7 mouse cellular contexts compared by ENCODE assay signal in genomic region chr4:155397511-155398221, GRCm38 (mm10). TPM values are rescaled to one million over a fixed set of nuclear protein-coding genes. Genes with fewer than 3 reads are reported as not detected.
DNase-seq lines count a peak whose midpoint lies in the region; ATAC-seq lines count a peak whose summit lies in the region.

Gene Gabrd (minus strand): TSS chr4:155398112.

- peaks cover 26% of the 10 kb centered on the region for H3K27me3 ChIP-seq in intestine, embryonic 14.5 days (replicated peaks; ENCODE audit: control insufficient read depth, insufficient read depth, low read length)
- peaks cover 61% of the 10 kb centered on the region for H3K27me3 ChIP-seq in limb, embryonic 12.5 days
- H3K27me3 ChIP-seq in midbrain, embryonic 14.5 days (ENCODE audit: control insufficient read depth, insufficient read depth, low read length), result peaks cover 36% of the 10 kb centered on the region

- WGBS in intestine, embryonic 14.5 days, result under 1% methylated on average over 53 of the region's 57 CpGs
- under 1% methylated on average over 44 of the region's 57 CpGs for WGBS in limb, embryonic 12.5 days
- WGBS in midbrain, embryonic 14.5 days, result under 1% methylated on average over 50 of the region's 57 CpGs

- H3K9ac ChIP-seq in intestine, embryonic 14.5 days (ENCODE audit: low read length), result no peak within 1 kb of the TSS
- H3K9ac ChIP-seq in limb, embryonic 12.5 days (replicated peaks), result no peak within 1 kb of the TSS; the same call in 1 of the 2 replicates
- 0 out of 2 replicates have a peak within 1 kb of the TSS, but pooled peaks have one; percentile 43 for H3K9ac ChIP-seq in midbrain, embryonic 14.5 days (replicated peaks; ENCODE audit: low read length)

- ATAC-seq in intestine, embryonic 14.5 days (replicated peaks; ENCODE audit: low FRiP score, low TSS enrichment, low read depth), result peak; percentile 70
- ATAC-seq in limb, embryonic 12.5 days (ENCODE audit: insufficient number of reproducible peaks, insufficient read depth, low FRiP score, low TSS enrichment, low read depth), result no peak
- no peak for ATAC-seq in midbrain, embryonic 14.5 days (ENCODE audit: low FRiP score, low TSS enrichment)

- H3K4me2 ChIP-seq in intestine, embryonic 14.5 days (ENCODE audit: low read length), result peak within 1 kb of the TSS; percentile 71
- H3K4me2 ChIP-seq in limb, embryonic 12.5 days, result peak within 1 kb of the TSS; percentile 77
- H3K4me2 ChIP-seq in midbrain, embryonic 14.5 days (ENCODE audit: low read length), result peak within 1 kb of the TSS; percentile 59

- peak; percentile 50 to 56 for DNase-seq in adrenal gland, adult 18-20 months (ENCODE audit: low spot score in 2 of 2)
- peak; percentile 77 for DNase-seq in cerebellum, adult 8-10 months
- peak; percentile 31 to 33 for DNase-seq in frontal cortex, postnatal 25 days (ENCODE audit: low spot score in 2 of 2)
- DNase-seq in intestine, embryonic 14.5 days (ENCODE audit: low spot score), result peak; percentile 91
- peak; percentile 40 for DNase-seq in midbrain, embryonic 14.5 days
- peak; percentile 89 for DNase-seq in testis, postnatal 10 days (ENCODE audit: low spot score)

- H3K27ac ChIP-seq in intestine, embryonic 14.5 days (ENCODE audit: low read depth), result no peak within 1 kb of the TSS
- H3K27ac ChIP-seq in limb, embryonic 12.5 days, result no peak within 1 kb of the TSS
- H3K27ac ChIP-seq in midbrain, embryonic 14.5 days (replicated peaks; ENCODE audit: low read depth, low read length), result no peak within 1 kb of the TSS

- no peaks in the 10 kb centered on the region for H3K9me3 ChIP-seq in intestine, embryonic 14.5 days (ENCODE audit: control insufficient read depth, low read length)
- no peaks in the 10 kb centered on the region for H3K9me3 ChIP-seq in limb, embryonic 12.5 days
- no peaks in the 10 kb centered on the region for H3K9me3 ChIP-seq in midbrain, embryonic 14.5 days (ENCODE audit: control insufficient read depth, low read length)

- no peaks in the 10 kb centered on the region for H3K36me3 ChIP-seq in intestine, embryonic 14.5 days (ENCODE audit: control insufficient read depth, insufficient read depth, low read length)
- no peaks in the 10 kb centered on the region for H3K36me3 ChIP-seq in limb, embryonic 12.5 days
- no peaks in the 10 kb centered on the region for H3K36me3 ChIP-seq in midbrain, embryonic 14.5 days (ENCODE audit: control insufficient read depth, insufficient read depth, low read length)

- 0 out of 2 replicates have a peak, but pooled peaks cover 5% of the 10 kb centered on the region for H3K4me1 ChIP-seq in intestine, embryonic 14.5 days (replicated peaks; ENCODE audit: control insufficient read depth, insufficient read depth, low read length)
- H3K4me1 ChIP-seq in limb, embryonic 12.5 days (replicated peaks), result peaks cover 8% of the 10 kb centered on the region
- H3K4me1 ChIP-seq in midbrain, embryonic 14.5 days (ENCODE audit: control insufficient read depth, insufficient read depth, low read length), result 0 out of 2 replicates have a peak, but pooled peaks cover 4% of the 10 kb centered on the region

- H3K4me3 ChIP-seq in intestine, embryonic 14.5 days (ENCODE audit: low read depth, low read length), result peak within 1 kb of the TSS; percentile 33
- H3K4me3 ChIP-seq in limb, embryonic 12.5 days (replicated peaks), result peak within 1 kb of the TSS; percentile 39
- peak within 1 kb of the TSS; percentile 37 for H3K4me3 ChIP-seq in midbrain, embryonic 14.5 days (replicated peaks; ENCODE audit: low read depth, low read length)

RNA-seq across cellular contexts. Expression of gene Gabrd, which starts in this region (rescaled TPM):
- under 1 TPM in 1 of 2 experiments, not detected in 1; 0.16 TPM for total RNA-seq in adrenal gland, adult 18-20 months (2021)
- polyA plus RNA-seq in intestine, embryonic 14.5 days (2014; fragmentation: Nextera tagmentation; extraction: Ambion mirVana), result 0.18 TPM in 1 of 2 replicates, not detected in the other
- 0.21 and 0.23 TPM in 2 replicates for polyA plus RNA-seq in limb, embryonic 12.5 days (2016; fragmentation: Nextera tagmentation; extraction: Ambion mirVana)
- 0.19 TPM in 1 of 2 replicates, not detected in the other for polyA plus RNA-seq in midbrain, embryonic 14.5 days (2014; fragmentation: Nextera tagmentation; extraction: Ambion mirVana)

Comparison
In these comparisons a context has a peak if more than half of its experiments do, and no peak if none do; other contexts are left out.
1. Peak in DNase-seq in adrenal gland, adult 18-20 months; RNA of the gene not detected or under 1 TPM.
2. Peak in DNase-seq, ATAC-seq, H3K4me3 ChIP-seq and H3K4me2 ChIP-seq in intestine, embryonic 14.5 days; RNA of the gene not detected or under 1 TPM.
3. Peak in DNase-seq, H3K4me3 ChIP-seq, H3K9ac ChIP-seq and H3K4me2 ChIP-seq in midbrain, embryonic 14.5 days; RNA of the gene not detected or under 1 TPM.
4. DNase-seq: peak in every context shown above with its lines; median percentile 91 in intestine, embryonic 14.5 days; 89 in testis, postnatal 10 days; 77 in cerebellum, adult 8-10 months; 53 in adrenal gland, adult 18-20 months; 40 in midbrain, embryonic 14.5 days; 32 in frontal cortex, postnatal 25 days.